Mouse (Mus musculus) liver, embryonic 16.5 days (tissue): ENCODE data around the gene Mks1. TPM values are rescaled to one million over a fixed set of nuclear protein-coding genes. Genes with fewer than 3 reads are reported as not detected.

Experiments
- ATAC-seq: fragments of 200-750 bp; cut with Nextera tagmentation; 2 replicates; pipeline ENCODE4 v1.8.0; 2017; ENCODE audit warnings: low read depth, mild to moderate bottlenecking, moderate number of reproducible peaks, moderate library complexity
- H3K27ac ChIP-seq: fragments of 300-500 bp; sonication (generic); 2 replicates; pipeline ENCODE4 v1.5.1; 2014; ENCODE audit warnings: mild to moderate bottlenecking, low read length
- H3K27me3 ChIP-seq: fragments of 300-500 bp; sonication (generic); 2 replicates; pipeline ENCODE4 v1.6.1; 2014; ENCODE audit warnings: low read depth, low read length, mixed read lengths; ENCODE audit not compliant: control insufficient read depth, insufficient read depth
- H3K36me3 ChIP-seq: fragments of 300-500 bp; sonication (generic); 2 replicates; pipeline ENCODE4 v1.6.1; 2014; ENCODE audit warnings: mild to moderate bottlenecking; ENCODE audit not compliant: control insufficient read depth, insufficient read depth
- H3K4me1 ChIP-seq: fragments of 300-500 bp; sonication (generic); 2 replicates; pipeline ENCODE4 v1.6.1; 2014; ENCODE audit warnings: low read depth, low read length, mixed read lengths; ENCODE audit not compliant: control insufficient read depth
- H3K4me2 ChIP-seq: fragments of 300-500 bp; sonication (generic); 2 replicates; pipeline ENCODE4 v1.6.1; 2014; ENCODE audit warnings: low read depth, low read length, mixed read lengths
- H3K4me3 ChIP-seq: fragments of 300-500 bp; sonication (generic); 2 replicates; pipeline ENCODE4 v1.5.1; 2014; ENCODE audit warnings: low read depth, mild to moderate bottlenecking, low read length
- H3K9ac ChIP-seq: fragments of 300-500 bp; sonication (generic); 2 replicates; pipeline ENCODE4 v1.6.1; 2014; ENCODE audit warnings: low read depth, low read length
- H3K9me3 ChIP-seq: fragments of 300-500 bp; sonication (generic); replicated peaks from 2 replicates; pipeline ENCODE4 v1.6.1; 2016; ENCODE audit warnings: low read length; ENCODE audit not compliant: control insufficient read depth
- WGBS: fragments of 180-500 bp; shearing (Covaris S2); extraction: QIAGEN DNeasy Blood & Tissue Kit; methylation state at CpG from one replicate; pipeline ENCODE4 v1.1.7; 2014; ENCODE audit not compliant: insufficient replicate concordance; 5-methylcytosine and 5-hydroxymethylcytosine counted together
- polyA plus RNA-seq: library from polyadenylated mRNA; unstranded; fragments of >200 nt; fragmentation: Nextera tagmentation; extraction: Ambion mirVana; gene quantifications from 2 replicates; pipeline ENCODE4 v1.2.1, GENCODE M21; 2015

The Mks1 gene
- polyA plus RNA-seq, 1 experiment from 2014 or later = 1.2 TPM

GRCm38 (mm10) chr11:87892168-87892567 is 39.2 kb downstream of the Mks1 start, which contains the start of gene Olfr462:
TSS of gene Olfr462 (minus strand) at chr11:87892268.
- ATAC-seq = no peak
- H3K36me3 ChIP-seq = no peaks in the 10 kb centered on the region
- H3K4me1 ChIP-seq = no peaks in the 10 kb centered on the region
- no peak within 1 kb of the TSS for H3K4me3 ChIP-seq
- H3K27me3 ChIP-seq = no peaks in the 10 kb centered on the region
- no peak within 1 kb of the TSS for H3K9ac ChIP-seq
- no peak within 1 kb of the TSS for H3K27ac ChIP-seq
- H3K4me2 ChIP-seq = no peak within 1 kb of the TSS
- 60% methylated on average over 6 of the region's 6 CpGs for WGBS
- H3K9me3 ChIP-seq = no peaks in the 10 kb centered on the region

- Histone ChIP-seq H3K4me2 (no peak within 1 kb of the TSS), H3K27ac (no peak within 1 kb of the TSS), H3K4me3 (no peak within 1 kb of the TSS), H3K9me3 (no peaks in the 10 kb centered on the region), H3K27me3 (no peaks in the 10 kb centered on the region), H3K4me1 (no peaks in the 10 kb centered on the region), H3K36me3 (no peaks in the 10 kb centered on the region), H3K9ac (no peak within 1 kb of the TSS)
- no peak for ATAC-seq
These were observed 44.3 kb downstream of the Mks1 start, which contains the start of gene Olfr463 for GRCm38 (mm10) chr11:87897287-87897686. TSS of gene Olfr463 (minus strand) at chr11:87897387.

- no peaks in the 10 kb centered on the region for H3K4me1 ChIP-seq
- no peak for ATAC-seq
- H3K9ac ChIP-seq = no peak overlapping the region
- whole genome bisulfite sequencing = 51% methylated on average over 3 of the region's 3 CpGs
- no peaks in the 10 kb centered on the region for H3K36me3 ChIP-seq
- H3K9me3 ChIP-seq = no peaks in the 10 kb centered on the region
- no peaks in the 10 kb centered on the region for H3K27me3 ChIP-seq
- no peak overlapping the region for H3K4me2 ChIP-seq
- H3K4me3 ChIP-seq = no peak overlapping the region
- no peak overlapping the region for H3K27ac ChIP-seq
These were observed 51.3 kb downstream of the Mks1 start for GRCm38 (mm10) chr11:87904331-87904730.

Other genes with a start within 250 kb of the Mks1 start
- gene Hsf5, start 236.1 kb upstream of the Mks1 start, polyA plus RNA-seq = 0.06 TPM in 1 of 2 replicates, not detected in the other
- gene Rnf43, start 190.5 kb upstream of the Mks1 start, polyA plus RNA-seq = 4.8 and 5.8 TPM in 2 replicates
- gene Supt4a, start 115.7 kb upstream of the Mks1 start, polyA plus RNA-seq = 180 and 196 TPM in 2 replicates
- gene Tspoap1, start 92.7 kb upstream of the Mks1 start, polyA plus RNA-seq = 1.7 and 2.7 TPM in 2 replicates
- 420 and 425 TPM in 2 replicates for gene Mpo, start 59.6 kb upstream of the Mks1 start, polyA plus RNA-seq
- gene Lpo, start 24.9 kb upstream of the Mks1 start, polyA plus RNA-seq = not detected in 2 replicates
- 3.1 and 3.6 TPM in 2 replicates for gene Epx, start 22.3 kb downstream of the Mks1 start, polyA plus RNA-seq
- not detected in 2 replicates for gene Olfr462, start 39.1 kb downstream of the Mks1 start, polyA plus RNA-seq
- gene Olfr463, start 44.2 kb downstream of the Mks1 start, polyA plus RNA-seq = not detected in 2 replicates
- not detected in 2 replicates for gene Olfr464, start 67.8 kb downstream of the Mks1 start, polyA plus RNA-seq
- gene Dynll2, start 134.3 kb downstream of the Mks1 start, polyA plus RNA-seq = 5.3 and 6.0 TPM in 2 replicates
- 101 and 102 TPM in 2 replicates for gene Srsf1, start 194.2 kb downstream of the Mks1 start, polyA plus RNA-seq
- gene Vezf1, start 215.1 kb downstream of the Mks1 start, polyA plus RNA-seq = 7.3 and 7.7 TPM in 2 replicates
- 0.33 and 0.57 TPM in 2 replicates for gene Cuedc1, start 244.8 kb downstream of the Mks1 start, polyA plus RNA-seq